Mouse (Mus musculus): Measurements from ENCODE around the gene Suco.

DNA sequence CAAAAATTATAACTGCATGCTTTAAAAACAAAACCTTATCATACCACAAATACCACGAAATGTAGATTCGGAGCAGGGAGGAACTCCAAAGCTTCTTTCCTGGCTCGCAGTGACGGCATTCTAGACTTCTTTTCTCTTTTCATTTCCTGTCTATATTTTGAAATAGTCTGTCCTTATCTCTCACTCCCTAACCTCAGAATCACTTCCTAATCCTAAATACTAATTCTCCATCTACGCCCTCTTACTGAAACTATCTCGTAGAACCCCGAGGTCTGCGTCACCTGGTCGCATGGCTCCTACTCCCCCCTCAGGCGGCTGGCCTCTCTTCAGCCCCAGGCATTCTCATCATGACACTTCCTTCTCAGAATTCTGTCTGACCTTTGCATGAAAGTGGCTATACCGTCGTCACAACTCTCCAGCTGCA lies 109.4 kb downstream of the Suco start:
- TF ChIP-seq EP300 (IDR thresholded peaks at IDR 0.05; ENCODE audit: low read depth) (no peak), CTCF (IDR thresholded peaks at IDR 0.05; ENCODE audit: low read depth) (0 out of 2 replicates have a peak, but pooled peaks have one; percentile 11)
